Mouse (Mus musculus) 3134 (cell line): ENCODE measurements around the gene Tspan10.
A peak's percentile ranks its signal among the peaks of the same experiment; 100 is the strongest.
"Not testable (repeated sequence)": the region's sequence is repeated elsewhere in the genome, so short reads cannot be mapped to it uniquely, and the experiment has no call there.

Experiments used
- DNase-seq: peaks from one replicate; pipeline ENCODE4 v3.0.0-alpha.2; 2011; ENCODE audit warnings: low spot score; ENCODE audit not compliant: insufficient read length; ENCODE audit errors: extremely low read depth

Tspan10 gene

DNA sequence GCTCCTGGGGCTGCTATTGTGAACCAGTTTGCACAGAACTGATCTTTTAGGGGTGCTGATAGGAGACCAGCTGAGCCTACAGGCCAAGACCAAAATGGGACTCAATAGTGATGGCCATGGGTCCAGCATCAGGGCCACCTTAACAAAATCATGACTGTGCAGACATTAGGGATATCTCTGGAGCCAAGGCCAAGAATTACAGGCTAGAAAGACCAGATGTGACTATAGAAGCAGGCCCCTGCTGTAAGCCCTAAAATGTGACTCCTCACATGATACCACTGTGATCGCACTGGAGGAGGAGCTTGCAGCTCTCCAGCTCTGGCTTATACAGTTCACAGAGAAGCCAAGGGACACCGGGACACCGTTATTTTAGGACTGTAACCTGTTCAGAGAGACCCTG, at the start of gene Tspan10:
Gene Tspan10 (plus strand): TSS at position 301 of the 400 bp plus-strand sequence.
- no peak for DNase-seq

DNA sequence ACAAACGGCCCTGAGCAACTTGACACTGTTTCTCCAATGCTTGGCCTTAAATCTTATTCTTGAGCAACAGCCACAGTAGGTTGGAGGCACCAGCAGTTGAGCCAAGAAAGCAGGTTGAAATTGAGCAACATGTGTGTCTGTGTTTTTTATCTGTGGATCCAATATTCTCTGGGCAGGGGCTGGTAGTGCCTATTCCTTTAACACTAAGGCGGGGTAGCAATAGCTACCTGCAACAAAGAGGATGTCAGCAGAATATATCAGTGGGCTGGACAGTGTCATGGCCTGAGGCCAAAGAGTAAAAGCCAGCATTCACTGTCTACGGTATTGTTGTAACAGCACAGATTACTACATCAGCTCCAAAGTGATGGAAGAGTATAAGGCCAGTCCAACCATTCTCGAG, 46.8 kb upstream of the Tspan10 start:
- DNase-seq, result no peak

DNA sequence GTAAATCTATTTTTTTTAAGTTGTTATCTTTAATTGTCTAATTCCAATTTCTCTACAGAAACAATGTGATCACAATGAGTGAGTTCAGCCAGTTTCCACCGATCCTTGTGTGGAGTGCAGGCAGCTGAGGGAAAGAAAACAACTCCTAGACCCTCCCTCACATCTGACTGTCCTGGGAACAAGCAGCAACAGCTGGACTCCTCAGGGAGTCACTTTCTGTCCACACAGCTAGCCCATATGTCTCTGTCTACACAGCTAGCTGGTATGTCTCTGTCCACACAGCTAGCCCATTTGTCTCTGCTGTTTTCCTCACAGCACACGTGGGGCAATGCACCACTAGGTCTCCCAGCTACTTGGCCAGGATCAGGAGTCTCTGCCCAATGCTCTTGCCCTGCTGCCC, 44.8 kb upstream of the Tspan10 start:
- no peak for DNase-seq

DNA sequence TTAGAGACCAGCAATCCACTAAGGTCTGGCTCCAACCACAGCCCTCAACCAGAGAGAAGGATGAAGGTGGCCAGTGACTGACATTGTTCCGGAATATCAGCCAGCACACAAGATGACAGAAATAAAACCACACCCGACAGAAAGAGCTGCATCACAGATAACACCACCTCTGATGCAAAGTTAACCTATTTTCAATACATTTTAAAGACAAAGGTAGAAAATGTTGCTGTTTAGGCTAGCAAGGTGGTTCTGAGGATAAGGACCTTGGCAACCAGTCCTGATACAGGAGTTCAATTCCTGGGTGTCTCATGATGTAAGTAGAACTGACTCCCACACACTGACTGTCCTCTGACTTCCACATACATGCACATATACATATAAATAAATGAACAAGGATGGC, 43.1 kb upstream of the Tspan10 start:
- no peak for DNase-seq

DNA sequence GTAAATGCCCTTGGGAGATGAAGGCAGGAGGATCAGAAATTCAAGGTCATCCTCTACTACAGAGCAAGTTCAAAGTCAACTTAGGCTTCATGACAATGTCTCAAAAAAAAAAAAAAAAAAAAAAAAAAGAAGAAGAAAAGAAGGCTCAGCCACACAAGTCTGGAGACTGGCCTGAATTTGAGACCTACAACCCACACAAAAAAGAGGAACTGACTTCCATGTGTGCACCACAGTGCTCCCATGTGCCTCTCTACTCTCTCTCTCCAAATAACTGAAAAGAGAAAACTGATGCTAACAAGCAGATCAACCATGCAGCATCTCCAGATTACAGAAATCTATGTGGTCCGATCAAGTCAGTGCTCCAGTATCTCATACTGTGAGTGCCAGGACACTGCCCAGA, 37.6 kb upstream of the Tspan10 start:
- DNase-seq, result no peak

DNA sequence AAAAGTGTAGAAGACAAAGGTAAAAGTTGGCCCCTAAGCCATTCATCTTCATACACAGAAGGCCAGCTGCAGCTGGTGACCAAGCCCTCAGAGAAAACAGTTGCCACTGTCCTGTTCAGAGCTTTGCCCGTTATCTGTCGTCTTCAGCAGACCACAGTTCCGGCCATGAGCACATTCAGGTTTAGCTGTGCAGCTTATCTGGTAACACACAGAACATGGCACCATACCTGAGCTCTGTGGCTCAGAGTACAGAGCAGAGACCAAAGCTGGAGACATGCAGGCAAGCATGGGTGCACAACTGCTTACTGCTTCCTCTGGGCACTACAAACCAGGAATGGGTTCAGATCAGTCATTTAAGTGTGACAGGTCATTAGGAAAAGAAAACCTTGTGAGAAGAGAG, 36.6 kb upstream of the Tspan10 start:
- no peak for DNase-seq

DNA sequence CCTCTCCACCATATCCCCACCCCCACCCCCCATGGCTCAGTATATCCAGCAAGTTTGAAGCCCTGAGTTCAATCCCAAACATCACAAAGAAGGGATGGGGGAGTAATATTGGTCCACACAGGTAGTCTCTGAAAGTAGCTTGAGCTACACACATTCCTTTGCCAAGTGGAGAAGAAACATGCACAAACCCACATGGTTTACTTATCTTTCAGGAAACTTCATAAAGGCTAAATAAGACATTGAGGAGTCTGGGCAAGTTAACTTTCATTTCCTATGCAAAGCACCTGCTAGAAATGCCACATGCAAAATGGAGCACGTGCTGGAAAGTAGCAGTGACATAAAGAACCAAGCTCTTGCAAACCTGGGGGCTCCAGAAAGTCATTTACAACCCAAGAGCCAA, 36.0 kb upstream of the Tspan10 start:
- no peak for DNase-seq

DNA sequence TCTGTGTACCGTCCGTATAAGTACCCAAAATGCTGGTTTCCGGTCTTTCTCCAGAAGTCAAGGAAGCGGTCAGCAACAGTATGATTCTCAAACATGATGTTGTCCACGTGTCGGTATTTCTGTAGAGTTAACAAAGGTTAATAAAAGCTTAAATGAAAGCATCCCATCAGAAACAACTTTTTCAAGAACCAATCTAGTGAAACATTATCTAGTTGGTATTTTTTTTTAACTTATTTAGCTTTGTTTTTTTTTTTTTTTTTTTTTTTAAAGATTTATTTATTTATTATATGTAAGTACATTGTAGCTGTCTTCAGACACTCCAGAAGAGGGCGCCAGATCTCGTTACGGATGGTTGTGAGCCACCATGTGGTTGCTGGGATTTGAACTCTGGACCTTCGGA, 28.8 kb upstream of the Tspan10 start:
- DNase-seq, result not testable (repeated sequence)

DNA sequence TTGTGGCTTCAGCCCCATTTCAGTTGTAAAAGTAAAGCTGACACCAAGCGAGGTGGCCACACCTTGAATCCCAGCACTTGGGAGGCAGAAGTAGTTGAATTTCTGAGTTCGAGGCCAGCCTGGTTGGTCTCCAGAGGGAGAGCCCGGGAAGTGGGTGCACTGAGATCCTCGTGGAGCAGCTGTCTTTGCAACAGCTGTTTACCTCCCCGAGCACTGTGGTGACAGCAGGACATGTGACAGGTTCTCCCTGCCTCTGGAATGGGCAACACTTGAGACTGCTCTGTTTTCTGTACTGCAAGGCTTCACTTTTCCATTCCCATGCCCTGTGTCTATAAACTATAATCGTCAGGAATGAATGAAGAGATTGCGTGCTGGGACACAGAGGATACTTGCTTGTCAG, 24.6 kb upstream of the Tspan10 start:
- no peak for DNase-seq

DNA sequence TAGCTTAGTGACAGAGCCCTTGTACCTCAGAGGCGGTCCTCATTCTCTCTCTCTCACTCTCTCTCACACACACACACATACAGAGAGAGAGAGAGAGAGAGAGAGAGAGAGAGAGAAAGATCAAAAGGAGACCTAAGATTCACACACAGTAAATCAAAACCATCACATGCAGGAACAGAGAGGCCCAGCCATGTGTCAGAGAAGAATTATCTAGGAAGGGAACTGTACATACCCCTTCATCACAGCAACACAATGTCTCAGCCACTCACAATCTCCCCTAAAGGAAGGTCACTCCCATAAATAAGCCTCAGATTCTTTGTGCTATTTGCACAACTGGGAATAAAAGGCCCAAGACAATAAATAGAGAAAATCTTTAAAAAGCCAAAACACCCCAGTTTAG, 23.9 kb upstream of the Tspan10 start:
- DNase-seq, result no peak

DNA sequence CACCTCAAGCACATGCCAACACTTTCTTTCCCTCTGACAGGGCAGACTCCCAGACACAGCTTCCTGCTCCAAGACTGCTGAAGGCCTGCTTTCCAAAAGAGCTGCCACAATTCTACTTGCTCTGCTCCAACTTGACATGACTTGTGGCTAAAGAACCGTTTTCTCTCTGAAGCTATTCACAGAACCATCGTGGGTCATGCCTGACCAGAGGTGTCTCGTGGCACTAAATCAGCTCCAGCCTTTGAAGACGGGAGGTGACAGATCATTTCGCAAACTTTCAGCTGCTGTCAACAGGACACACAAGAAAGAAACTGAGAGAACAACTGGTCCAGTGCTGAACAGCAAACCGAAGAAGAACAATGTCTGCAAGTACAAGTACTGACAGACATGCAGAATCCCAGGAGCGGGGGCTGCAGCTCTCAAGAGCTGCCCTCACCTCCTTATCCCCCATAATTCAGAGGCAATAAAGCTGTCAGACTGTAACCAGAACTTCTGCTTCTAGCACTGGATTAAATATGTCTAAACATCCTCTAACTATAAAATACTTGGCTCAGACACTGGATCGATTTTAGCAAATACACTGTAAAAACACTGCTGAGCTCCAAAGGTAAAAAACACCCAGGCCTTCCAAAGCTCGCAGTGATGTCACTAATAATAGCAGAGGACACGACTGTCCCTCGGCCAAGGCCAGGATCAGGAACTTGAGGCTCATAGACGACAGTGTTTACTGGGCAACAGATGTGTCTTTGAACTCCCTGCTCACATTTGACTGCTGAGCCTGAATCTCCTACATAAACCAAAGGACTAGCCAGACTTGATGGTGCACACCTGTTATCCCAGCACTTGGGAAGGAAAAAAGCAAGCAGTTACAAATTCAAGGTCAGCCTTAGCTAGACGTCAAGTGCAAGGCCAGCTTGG, 19.5 kb upstream of the Tspan10 start:
- DNase-seq, result no peak

DNA sequence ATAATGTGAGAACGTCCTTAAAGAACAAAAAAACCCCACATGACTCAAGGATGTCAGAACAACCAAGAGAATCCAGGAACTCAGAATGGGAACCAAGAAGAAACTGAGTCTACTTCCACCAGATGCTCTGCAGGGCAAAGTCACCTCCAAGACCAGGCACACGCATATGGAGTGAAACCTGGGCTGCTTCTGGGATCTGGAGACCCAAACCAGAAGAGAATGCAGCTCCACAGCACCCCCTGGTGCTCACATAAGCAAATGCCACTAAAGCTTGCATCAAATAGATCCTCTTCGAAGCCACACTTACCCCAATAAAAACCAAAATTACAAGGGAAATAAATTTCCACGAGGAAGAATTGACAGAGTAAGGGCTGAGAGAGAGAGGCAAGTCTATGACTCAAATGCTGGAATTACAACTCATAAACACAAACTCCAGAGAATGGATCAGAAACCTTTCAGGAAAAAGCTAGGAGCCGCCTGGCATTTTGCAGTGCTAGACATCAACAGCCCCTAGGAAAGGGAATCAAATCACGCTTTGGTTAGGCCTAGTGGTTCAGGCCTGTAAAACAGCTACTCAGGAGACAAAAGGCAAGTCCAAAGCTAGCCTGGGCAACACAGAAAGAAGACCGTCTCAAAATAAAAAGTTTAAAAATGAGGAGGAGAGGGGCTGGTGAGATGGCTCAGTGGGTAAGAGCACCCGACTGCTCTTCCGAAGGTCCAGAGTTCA, 18.7 kb upstream of the Tspan10 start:
- no peak for DNase-seq

DNA sequence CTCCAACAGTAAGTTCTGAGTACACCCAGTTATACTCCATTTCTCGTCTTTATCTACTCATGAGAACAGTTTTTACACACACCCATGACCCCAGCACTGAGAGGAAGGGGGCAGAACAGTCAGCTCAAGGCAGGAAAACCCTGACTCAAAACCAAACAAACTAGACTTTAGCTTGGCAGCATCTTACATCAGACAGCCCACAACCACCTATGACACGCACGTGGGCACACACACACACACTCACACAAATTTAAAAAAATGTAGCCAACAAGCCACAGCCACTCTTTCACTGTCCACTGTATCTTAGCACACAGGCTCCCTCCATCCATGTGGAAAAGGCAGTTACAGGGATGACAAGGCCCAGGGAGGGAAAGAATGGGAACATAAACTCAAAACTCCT, 15.7 kb upstream of the Tspan10 start:
- no peak for DNase-seq

DNA sequence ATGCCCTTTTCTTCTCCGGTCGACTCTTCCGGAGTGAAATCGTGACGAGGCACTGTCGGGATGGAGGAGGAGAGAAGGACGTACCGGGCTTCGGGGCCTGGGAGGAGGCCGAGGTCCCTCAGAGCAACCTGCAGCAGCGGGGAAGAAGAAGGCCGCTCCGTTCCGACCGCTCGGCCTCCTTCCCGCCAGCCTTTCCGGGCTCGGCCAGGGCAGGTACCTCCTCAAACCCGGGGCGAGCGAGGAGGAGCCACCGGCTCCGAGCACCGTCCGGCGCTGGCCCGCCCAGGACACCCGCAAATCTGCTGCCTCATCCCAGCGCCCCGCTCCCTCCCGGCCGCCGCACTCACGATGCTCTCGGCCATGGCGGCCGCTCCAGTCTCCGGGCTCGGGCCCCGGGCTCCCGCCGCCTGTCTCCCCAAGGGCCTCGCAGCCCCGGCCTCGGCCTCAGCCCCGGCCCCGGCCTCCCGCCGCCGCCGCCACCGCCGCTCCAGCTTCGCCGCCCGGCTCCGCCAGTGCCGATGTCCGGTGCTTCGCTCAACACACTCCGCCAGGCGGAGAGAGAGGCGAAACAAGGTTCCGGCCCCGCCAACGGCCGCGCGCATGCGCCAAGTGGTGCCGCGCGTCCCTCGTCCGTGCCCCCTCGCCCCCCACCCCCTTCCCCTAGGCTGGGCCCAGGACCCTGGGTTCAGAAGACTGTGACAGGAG, 5.1 kb upstream of the Tspan10 start, which contains the start of gene Nploc4:
Gene Nploc4 (minus strand): TSS at position 557 of the 705 bp plus-strand sequence.
- peak; percentile 87 for DNase-seq

DNA sequence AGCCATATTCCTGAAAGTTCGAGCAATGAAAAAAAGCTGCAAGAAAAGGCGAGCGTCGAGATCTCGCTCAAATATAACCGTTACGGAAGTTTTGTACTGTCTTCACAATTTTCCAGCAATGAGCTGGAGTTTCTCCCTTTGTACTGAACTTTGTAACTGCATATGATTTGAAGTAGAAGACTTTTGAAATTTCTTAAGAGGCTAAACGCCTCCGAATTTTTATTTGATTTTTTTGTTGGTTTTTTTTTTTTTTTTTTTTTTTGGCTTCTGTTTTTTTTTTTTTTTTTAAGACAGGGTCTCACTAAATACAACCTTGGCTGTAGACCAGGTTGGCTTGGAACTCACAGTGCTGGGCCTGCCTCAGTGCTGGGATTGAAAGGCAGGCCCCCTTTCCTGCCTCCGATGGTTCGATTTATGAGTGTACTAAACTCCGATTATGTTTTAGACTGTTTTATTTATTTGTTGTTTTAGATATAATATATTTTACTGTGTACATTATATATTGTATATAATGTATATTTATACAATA, 4.5 kb upstream of the Tspan10 start:
- no peak for DNase-seq

DNA sequence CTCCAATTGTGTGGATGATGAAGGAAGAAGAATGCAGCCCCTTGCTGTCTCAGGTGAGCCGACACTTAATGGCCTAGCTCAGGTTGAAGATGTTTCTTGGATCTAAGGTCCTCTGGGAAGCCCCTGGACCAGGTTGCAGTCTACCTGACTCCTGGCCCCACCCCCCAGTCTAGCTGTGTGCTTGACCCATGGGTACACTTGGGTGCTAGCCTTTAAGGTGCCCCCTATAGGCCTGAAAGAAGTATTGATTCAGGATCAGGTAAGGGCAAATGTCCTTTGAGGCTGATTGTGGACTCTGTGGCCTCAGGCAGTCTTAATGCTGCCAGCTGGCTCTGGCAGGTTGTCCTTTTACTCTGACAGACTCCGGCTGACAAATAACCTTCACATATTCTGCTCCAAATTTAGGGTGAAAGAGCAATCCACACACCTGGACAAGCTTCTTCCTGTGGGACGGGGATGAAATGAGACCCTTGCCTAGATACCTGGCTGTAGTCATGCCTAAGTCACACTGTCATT, 379 bp downstream of the Tspan10 start:
- DNase-seq, result no peak

DNA sequence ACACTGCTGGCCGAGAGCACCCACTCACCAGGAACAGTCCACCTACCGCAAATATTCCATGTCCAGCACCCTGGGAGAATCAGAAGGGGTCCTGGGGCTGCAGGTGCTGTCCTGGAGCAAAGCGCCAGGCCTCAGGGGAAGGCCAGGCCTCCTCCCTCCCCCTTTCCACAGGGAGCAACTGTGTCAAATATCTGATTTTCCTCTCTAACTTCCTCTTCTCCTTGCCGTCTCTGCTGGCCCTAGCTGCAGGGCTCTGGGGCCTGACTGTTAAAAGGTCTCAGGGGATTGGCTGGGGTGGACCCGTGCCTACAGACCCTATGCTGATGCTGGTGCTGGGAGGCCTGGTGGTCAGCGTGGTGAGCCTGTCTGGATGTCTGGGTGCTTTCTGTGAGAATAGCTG, 1.7 kb downstream of the Tspan10 start:
- DNase-seq, result no peak

DNA sequence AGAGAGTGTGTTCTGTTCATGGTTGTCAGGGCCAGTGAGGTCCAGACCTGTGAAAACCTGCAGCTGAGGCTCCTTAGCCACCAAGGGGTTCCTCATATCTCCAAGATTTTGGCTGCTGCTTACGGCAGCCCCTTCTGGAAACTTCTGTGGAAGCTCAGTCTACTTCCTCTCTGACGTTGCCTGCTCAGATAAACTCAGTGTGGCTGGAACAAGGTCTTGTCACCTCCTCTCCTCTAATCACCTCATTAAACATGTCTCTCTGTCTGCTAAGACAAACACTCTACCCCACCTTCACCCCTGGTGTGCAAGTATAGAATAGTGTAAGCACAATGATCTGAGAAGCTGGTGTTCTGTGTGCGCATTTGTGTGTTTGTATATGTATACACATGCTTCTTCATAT, 3.0 kb downstream of the Tspan10 start:
- DNase-seq, result no peak

DNA sequence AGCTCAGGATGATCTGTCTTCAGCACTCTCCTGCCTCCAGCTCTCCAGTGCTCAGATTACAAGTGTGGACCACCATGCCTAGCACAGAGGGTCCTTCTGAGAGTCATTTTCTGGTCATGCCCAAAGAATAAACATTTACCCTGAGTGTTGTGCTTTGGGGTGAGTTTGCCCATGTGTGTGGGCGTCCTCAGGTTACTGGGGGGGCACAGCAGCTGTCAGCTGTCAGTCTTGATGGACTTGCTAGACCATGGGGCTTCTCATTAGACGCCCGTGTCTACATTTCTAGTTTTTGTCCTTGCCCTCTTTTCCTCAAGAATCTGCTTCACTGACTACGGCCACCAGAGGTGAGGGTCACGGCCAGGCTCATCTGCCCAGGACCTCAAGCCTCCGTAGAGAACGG, 4.7 kb downstream of the Tspan10 start:
- no peak for DNase-seq

DNA sequence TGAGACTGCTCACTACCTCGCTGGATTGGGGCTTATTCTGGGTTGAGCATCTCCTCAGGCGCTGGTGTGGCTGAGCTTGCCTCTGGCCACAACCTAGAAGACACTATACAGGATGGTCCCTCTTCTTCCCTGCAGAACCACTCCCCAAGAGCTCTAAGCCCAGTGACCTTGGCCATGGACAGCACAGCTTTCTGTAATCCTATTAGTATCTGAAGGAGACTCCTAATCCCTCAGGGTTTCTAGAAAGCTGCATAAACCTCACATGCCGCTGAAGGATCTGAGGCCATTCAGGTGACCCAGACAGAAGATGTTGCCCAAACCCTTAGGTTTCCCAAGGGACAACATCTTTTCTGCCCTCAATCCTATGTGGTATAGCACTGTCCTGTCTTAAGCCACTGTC, 9.8 kb downstream of the Tspan10 start:
- DNase-seq, result no peak

DNA sequence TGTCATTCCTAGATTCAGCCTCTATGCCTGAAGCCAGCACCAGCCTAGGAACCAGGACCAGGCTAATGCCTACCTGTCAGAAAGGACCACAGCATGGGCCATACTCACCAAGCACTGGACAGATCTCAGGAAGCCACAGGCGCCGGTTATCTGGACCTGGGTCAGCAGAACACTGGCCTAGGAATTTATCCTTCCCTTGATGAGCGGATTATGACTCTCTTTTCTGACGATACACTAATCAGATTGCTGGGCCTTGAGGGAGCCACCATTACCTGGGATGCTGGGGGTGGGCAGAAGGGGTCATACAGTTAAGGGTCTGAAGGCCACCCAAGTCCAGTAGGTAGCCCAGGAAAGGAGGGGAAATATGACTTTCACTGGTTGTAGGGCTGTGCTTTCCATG, 10.9 kb downstream of the Tspan10 start, which contains the start of gene Pde6g:
Gene Pde6g (minus strand): TSS at position 195 of the 400 bp plus-strand sequence.
- no peak for DNase-seq
